Mouse (Mus musculus) forebrain, postnatal 0 days (tissue): ENCODE measurements around the gene Dot1l. TPM values are rescaled to one million over a fixed set of nuclear protein-coding genes. Genes with fewer than 3 reads are reported as not detected.
A peak's percentile ranks its signal among the peaks of the same experiment; 100 is the strongest.

Source experiments
- ATAC-seq: fragments of 200-750 bp; cut with Nextera tagmentation; 2 replicates; pipeline ENCODE4 v1.8.0; 2017; ENCODE audit warnings: mild to moderate bottlenecking, moderate library complexity
- DNase-seq: peaks from one replicate; pipeline ENCODE4 v3.0.0-alpha.2; 2015
- H3K27ac ChIP-seq: fragments of 300-500 bp; sonication (generic); 2 replicates; pipeline ENCODE4 v1.5.1; 2014; ENCODE audit warnings: low read depth, mild to moderate bottlenecking, antibody characterized with exemption, low read length, moderate library complexity, mixed read lengths
- H3K27me3 ChIP-seq: fragments of 300-500 bp; sonication (generic); 2 replicates; pipeline ENCODE4 v1.6.1; 2014; ENCODE audit warnings: mild to moderate bottlenecking, low read length, mixed read lengths; ENCODE audit not compliant: insufficient read depth
- H3K36me3 ChIP-seq: fragments of 300-500 bp; sonication (generic); 2 replicates; pipeline ENCODE4 v1.6.1; 2014; ENCODE audit warnings: mild to moderate bottlenecking, moderate library complexity; ENCODE audit not compliant: insufficient read depth
- H3K4me1 ChIP-seq: fragments of 300-500 bp; sonication (generic); 2 replicates; pipeline ENCODE4 v1.6.1; 2014; ENCODE audit warnings: antibody characterized with exemption; ENCODE audit not compliant: insufficient read depth
- H3K4me2 ChIP-seq: fragments of 300-500 bp; sonication (generic); 2 replicates; pipeline ENCODE4 v1.6.1; 2014; ENCODE audit warnings: low read depth, mild to moderate bottlenecking, moderate library complexity
- H3K4me3 ChIP-seq: fragments of 300-500 bp; sonication (generic); 2 replicates; pipeline ENCODE4 v1.5.1; 2014; ENCODE audit warnings: low read depth, low read length, mixed read lengths
- H3K9ac ChIP-seq: fragments of 300-500 bp; sonication (generic); 2 replicates; pipeline ENCODE4 v1.6.1; 2014; ENCODE audit warnings: mild to moderate bottlenecking
- H3K9me3 ChIP-seq: fragments of 300-500 bp; sonication (generic); 2 replicates; pipeline ENCODE4 v1.6.1; 2016; ENCODE audit warnings: low read length
- CTCF ChIP-seq: sonication (generic); IDR thresholded peaks from 2 replicates; pipeline ENCODE4 v1.5.1; 2016; ENCODE audit warnings: antibody characterized with exemption, control low read depth, low read depth
- WGBS: fragments of 180-500 bp; shearing (Covaris S2); extraction: QIAGEN DNeasy Blood & Tissue Kit; methylation state at CpG from one replicate; pipeline ENCODE4 v1.1.7; 2014; 5-methylcytosine and 5-hydroxymethylcytosine counted together
- polyA plus RNA-seq: library from polyadenylated mRNA; unstranded; fragments of >200 nt; fragmentation: Nextera tagmentation; extraction: Ambion mirVana; gene quantifications from 2 replicates; pipeline ENCODE4 v1.2.1, GENCODE M21; 2015
- total RNA-seq: library from RNA; depleted of rRNA; stranded (reverse); fragments of >200 nt; gene quantifications from 2 replicates; pipeline ENCODE4 v1.2.3, GENCODE M21; 2014

Gene Dot1l
- total and polyA plus RNA-seq, 2 experiments from 2014 or later = 8.5 to 15.9 TPM

- Histone ChIP-seq H3K4me2 (peak within 1 kb of the TSS; percentile 88), H3K9ac (peak within 1 kb of the TSS; percentile 96), H3K4me3 (peak within 1 kb of the TSS; percentile 88), H3K27me3 (no peaks in the 10 kb centered on the region), H3K27ac (peak within 1 kb of the TSS; percentile 98), H3K36me3 (peaks cover 54% of the 10 kb centered on the region), H3K4me1 (peaks cover 14% of the 10 kb centered on the region), H3K9me3 (no peaks in the 10 kb centered on the region)
- WGBS = 2% methylated on average over 100 of the region's 104 CpGs
- ATAC-seq (peak; percentile 96), DNase-seq (peak; percentile 99)
- TF ChIP-seq CTCF = no peak; the same call in none of the 2 replicates
Measured at GRCm38 (mm10) chr10:80798150-80799006, 43.4 kb downstream of the Dot1l start, which contains the start of the genes Sf3a2 and Plekhj1. Gene Sf3a2, plus strand, starts transcription at chr10:80798198. Gene Plekhj1, minus strand, starts transcription at chr10:80798626.

GRCm38 (mm10) chr10:80799070-80799566, 44.1 kb downstream of the Dot1l start:
- DNase-seq = peak; percentile 33
- Histone ChIP-seq H3K9me3 (no peaks in the 10 kb centered on the region), H3K4me1 (peaks cover 14% of the 10 kb centered on the region), H3K27ac (peak overlapping the region; percentile 98), H3K9ac (peak overlapping the region; percentile 96), H3K4me2 (peak overlapping the region; percentile 88), H3K4me3 (peak overlapping the region; percentile 88), H3K36me3 (peaks cover 54% of the 10 kb centered on the region), H3K27me3 (no peaks in the 10 kb centered on the region)
- no peak for ATAC-seq
- no peak for TF ChIP-seq CTCF
- 1% methylated on average over 18 of the region's 18 CpGs for WGBS

GRCm38 (mm10) chr10:80802204-80802912, 47.4 kb downstream of the Dot1l start:
- Histone ChIP-seq H3K4me2 (no peak overlapping the region), H3K4me3 (no peak overlapping the region), H3K4me1 (peaks cover 14% of the 10 kb centered on the region), H3K9me3 (no peaks in the 10 kb centered on the region), H3K9ac (no peak overlapping the region), H3K27ac (no peak overlapping the region), H3K27me3 (no peaks in the 10 kb centered on the region), H3K36me3 (peaks cover 42% of the 10 kb centered on the region)
- no peak for DNase-seq
- WGBS = 89% methylated on average over 10 of the region's 10 CpGs
- ATAC-seq = no peak
- no peak for TF ChIP-seq CTCF

DNA sequence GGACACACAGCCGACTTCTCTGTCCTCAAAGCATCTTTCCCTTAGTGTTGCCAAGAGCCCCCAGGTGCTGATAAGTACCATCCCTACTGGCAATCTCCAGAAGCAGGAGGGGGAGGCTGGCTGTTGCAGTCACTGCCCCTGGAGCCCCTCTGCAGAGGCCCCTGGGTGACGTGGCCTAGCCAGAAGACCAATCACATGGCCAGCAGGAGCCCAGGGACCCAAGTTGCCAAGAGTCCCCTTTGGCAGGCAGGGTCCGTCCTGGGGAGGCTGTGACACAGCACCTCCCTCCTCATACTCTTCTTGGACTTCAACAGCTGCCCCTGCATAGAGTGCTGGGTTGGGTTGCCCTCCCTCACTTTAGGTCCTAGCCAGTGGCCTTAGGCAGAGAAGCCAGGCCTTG, 48.0 kb downstream of the Dot1l start:
- no peak for DNase-seq
- WGBS = 79% methylated on average over 3 of the region's 3 CpGs
- peaks cover 42% of the 10 kb centered on the region for H3K36me3 ChIP-seq

GRCm38 (mm10) chr10:80804340-80804739, 49.3 kb downstream of the Dot1l start:
- ATAC-seq = no peak
- 100% methylated on average over 2 of the region's 2 CpGs for WGBS

More for the DNA sequence above, 48.0 kb downstream of the Dot1l start:
- H3K4me3 ChIP-seq = no peak overlapping the region
- no peak for TF ChIP-seq CTCF
- H3K9me3 ChIP-seq = no peaks in the 10 kb centered on the region
- H3K4me1 ChIP-seq = peaks cover 14% of the 10 kb centered on the region
- no peak overlapping the region for H3K27ac ChIP-seq
- H3K4me2 ChIP-seq = no peak overlapping the region
- no peak for ATAC-seq
- H3K9ac ChIP-seq = no peak overlapping the region
- no peaks in the 10 kb centered on the region for H3K27me3 ChIP-seq

DNA sequence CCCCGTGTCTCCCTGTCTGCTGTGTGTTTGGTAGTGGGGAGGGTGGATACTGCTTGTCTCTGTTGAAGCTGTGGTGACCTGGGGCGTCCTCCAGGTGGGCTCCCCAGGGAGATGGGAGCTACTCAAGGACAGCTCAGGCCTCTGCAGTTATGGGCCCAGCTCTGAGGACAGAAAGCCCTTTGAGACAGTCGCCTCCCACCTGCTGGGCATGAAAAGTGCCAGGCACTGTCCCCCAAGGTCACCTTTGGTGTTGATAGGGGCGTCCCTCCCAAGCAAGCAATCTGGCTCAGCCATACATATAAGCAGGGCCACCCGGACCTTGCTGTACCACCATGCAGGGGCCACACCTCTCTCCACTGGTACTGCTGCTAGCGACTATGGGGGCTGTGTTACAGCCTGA, 49.9 kb downstream of the Dot1l start, which contains the start of gene Amh:
Amh (plus strand) TSS at position 328 of the 400 bp plus-strand sequence.
- H3K4me2 ChIP-seq = no peak within 1 kb of the TSS
- DNase-seq = no peak
- no peak within 1 kb of the TSS for H3K27ac ChIP-seq
- H3K4me3 ChIP-seq = no peak within 1 kb of the TSS
- 65% methylated on average over 6 of the region's 6 CpGs for WGBS
- peaks cover 42% of the 10 kb centered on the region for H3K36me3 ChIP-seq
- H3K4me1 ChIP-seq = peaks cover 12% of the 10 kb centered on the region
- H3K9me3 ChIP-seq = no peaks in the 10 kb centered on the region
- ATAC-seq = no peak
- H3K9ac ChIP-seq = no peak within 1 kb of the TSS
- no peak for TF ChIP-seq CTCF
- H3K27me3 ChIP-seq = peaks cover 2% of the 10 kb centered on the region

More at GRCm38 (mm10) chr10:80804340-80804739, 49.3 kb downstream of the Dot1l start:
- Histone ChIP-seq H3K4me3 (no peak overlapping the region), H3K27ac (no peak overlapping the region), H3K27me3 (no peaks in the 10 kb centered on the region), H3K4me2 (no peak overlapping the region), H3K9ac (no peak overlapping the region), H3K9me3 (no peaks in the 10 kb centered on the region), H3K4me1 (peaks cover 18% of the 10 kb centered on the region), H3K36me3 (peaks cover 42% of the 10 kb centered on the region)
- no peak for TF ChIP-seq CTCF
- DNase-seq = no peak
